In genomic region chrX:107402481-107402880, GRCm38 (mm10) we compare ENCODE assay signal across 8 mouse cellular contexts. TPM values are rescaled to one million over a fixed set of nuclear protein-coding genes. Genes with fewer than 3 reads are reported as not detected.
A peak's percentile ranks its signal among the peaks of the same experiment; 100 is the strongest.
DNase-seq lines count a peak whose midpoint lies in the region; ATAC-seq lines count a peak whose summit lies in the region.

No protein-coding gene starts in this region.

- WGBS in kidney, embryonic 15.5 days = 31% methylated on average over 18 of the region's 18 CpGs
- WGBS in heart, embryonic 15.5 days = 24% methylated on average over 18 of the region's 18 CpGs
- 26% methylated on average over 18 of the region's 18 CpGs for WGBS in neural tube, embryonic 13.5 days

- H3K27me3 ChIP-seq in kidney, embryonic 15.5 days = 0 out of 2 replicates have a peak, but pooled peaks cover 2% of the 10 kb centered on the region
- no peaks in the 10 kb centered on the region for H3K27me3 ChIP-seq in heart, embryonic 15.5 days
- peaks cover 10% of the 10 kb centered on the region; the same call in 1 of the 2 replicates for H3K27me3 ChIP-seq in neural tube, embryonic 13.5 days

- peak overlapping the region; percentile 53 for H3K4me3 ChIP-seq in kidney, embryonic 15.5 days (replicated peaks)
- peak overlapping the region; percentile 66 for H3K4me3 ChIP-seq in heart, embryonic 15.5 days
- peak overlapping the region; percentile 50 for H3K4me3 ChIP-seq in neural tube, embryonic 13.5 days

- no peak for DNase-seq in kidney, adult 8-10 months
- DNase-seq in brain, adult 2 months (ENCODE audit: low read depth, low spot score) = peak; percentile 10
- DNase-seq in liver = peak; percentile 19
- DNase-seq in adrenal gland, adult 2 months = no peak
- DNase-seq in gastrocnemius, postnatal 14 days = no peak

- no peaks in the 10 kb centered on the region for H3K4me1 ChIP-seq in kidney, embryonic 15.5 days
- 0 out of 2 replicates have a peak, but pooled peaks cover 2% of the 10 kb centered on the region for H3K4me1 ChIP-seq in heart, embryonic 15.5 days (replicated peaks)
- H3K4me1 ChIP-seq in neural tube, embryonic 13.5 days (replicated peaks) = 0 out of 2 replicates have a peak, but pooled peaks cover 4% of the 10 kb centered on the region

- no peaks in the 10 kb centered on the region for H3K9me3 ChIP-seq in kidney, embryonic 15.5 days (replicated peaks)
- H3K9me3 ChIP-seq in heart, embryonic 15.5 days (replicated peaks) = no peaks in the 10 kb centered on the region
- no peaks in the 10 kb centered on the region for H3K9me3 ChIP-seq in neural tube, embryonic 13.5 days

- peak overlapping the region; percentile 63 for H3K4me2 ChIP-seq in kidney, embryonic 15.5 days
- H3K4me2 ChIP-seq in heart, embryonic 15.5 days = peak overlapping the region; percentile 63
- peak overlapping the region; percentile 62 for H3K4me2 ChIP-seq in neural tube, embryonic 13.5 days

- 0 out of 2 replicates have a peak overlapping the region, but pooled peaks have one; percentile 10 for H3K9ac ChIP-seq in kidney, embryonic 15.5 days
- H3K9ac ChIP-seq in heart, embryonic 15.5 days = peak overlapping the region; percentile 68
- peak overlapping the region; percentile 69 for H3K9ac ChIP-seq in neural tube, embryonic 13.5 days

- intact Hi-C loops in gastrocnemius, postnatal 14 days (cut with DNase I; ENCODE audit: low total_unique reads) = no loop called here

- no peak for ATAC-seq in kidney, embryonic 15.5 days (replicated peaks; ENCODE audit: low FRiP score)
- no peak for ATAC-seq in heart, embryonic 15.5 days (replicated peaks; ENCODE audit: insufficient number of reproducible peaks, insufficient read depth, low FRiP score, low read depth)
- ATAC-seq in neural tube, embryonic 13.5 days (ENCODE audit: low read depth) = no peak

- H3K27ac ChIP-seq in kidney, embryonic 15.5 days = 0 out of 2 replicates have a peak overlapping the region, but pooled peaks have one; percentile 13
- peak overlapping the region; percentile 76 for H3K27ac ChIP-seq in heart, embryonic 15.5 days
- H3K27ac ChIP-seq in neural tube, embryonic 13.5 days (replicated peaks) = no peak overlapping the region

- no peaks in the 10 kb centered on the region for H3K36me3 ChIP-seq in kidney, embryonic 15.5 days
- no peaks in the 10 kb centered on the region for H3K36me3 ChIP-seq in heart, embryonic 15.5 days
- no peaks in the 10 kb centered on the region for H3K36me3 ChIP-seq in neural tube, embryonic 13.5 days

RNA-seq across cellular contexts. Expression of gene Itm2a, which starts 0.7 kb away (rescaled TPM):
- polyA plus RNA-seq in kidney, embryonic 15.5 days (2015; fragmentation: Nextera tagmentation; extraction: Ambion mirVana) = 220 and 234 TPM in 2 replicates
- 359 and 376 TPM in 2 replicates for polyA plus RNA-seq in heart, embryonic 15.5 days (2015; fragmentation: Nextera tagmentation; extraction: Ambion mirVana)
- 197 and 228 TPM in 2 replicates for polyA plus RNA-seq in neural tube, embryonic 13.5 days (2015; fragmentation: Nextera tagmentation; extraction: Ambion mirVana)
- 1 to 10 TPM; 3.1 to 7.5 TPM for total RNA-seq in adrenal gland, adult 2 months (2021)
- 1.9 and 3.1 TPM in 2 replicates for polyA plus RNA-seq in adrenal gland, adult 2 months (2012; rRNA removed)
- total RNA-seq in gastrocnemius, postnatal 14 days (2021) = 100 to 1,000 TPM; 617 to 731 TPM

Comparison
In these comparisons a context has a peak if more than half of its experiments do, and no peak if none do; other contexts are left out.
1. H3K9ac ChIP-seq: peak in every context shown above with its lines; median percentile 69 in neural tube, embryonic 13.5 days; 68 in heart, embryonic 15.5 days; 10 in kidney, embryonic 15.5 days.
2. DNase-seq: peak in brain, adult 2 months (single experiment) and liver (single experiment); none in kidney, adult 8-10 months (0 of 2), adrenal gland, adult 2 months (single experiment) and gastrocnemius, postnatal 14 days (single experiment).
3. RNA of gene Itm2a, which starts 0.7 kb away (polyA plus RNA-seq): 359 to 376 TPM in heart, embryonic 15.5 days, 220 to 234 TPM in kidney, embryonic 15.5 days and 197 to 228 TPM in neural tube, embryonic 13.5 days; 1.9 to 3.1 TPM in adrenal gland, adult 2 months; every median in the first group is over 10 times any median in the second.
4. Peak in every context shown above with its lines, with median percentiles within 50 percentile points of each other: H3K4me2 ChIP-seq and H3K4me3 ChIP-seq.